Mouse (Mus musculus) liver, embryonic 15.5 days (tissue): ENCODE measurements around the gene Myt1l. TPM values are rescaled to one million over a fixed set of nuclear protein-coding genes. Genes with fewer than 3 reads are reported as not detected.

ENCODE experiments used
- ATAC-seq: fragments of 200-750 bp; cut with Nextera tagmentation; 2 replicates; pipeline ENCODE4 v1.8.0; 2017; ENCODE audit warnings: moderate number of reproducible peaks, mild to moderate bottlenecking, moderate library complexity; ENCODE audit not compliant: insufficient read depth
- H3K27ac ChIP-seq: fragments of 300-500 bp; sonication (generic); replicated peaks from 2 replicates; pipeline ENCODE4 v1.5.1; 2015; ENCODE audit warnings: mild to moderate bottlenecking, inconsistent platforms
- H3K27me3 ChIP-seq: fragments of 300-500 bp; sonication (generic); 2 replicates; pipeline ENCODE4 v1.6.1; 2015; ENCODE audit warnings: mild to moderate bottlenecking, inconsistent platforms
- H3K36me3 ChIP-seq: fragments of 300-500 bp; sonication (generic); replicated peaks from 2 replicates; pipeline ENCODE4 v1.6.1; 2015; ENCODE audit warnings: moderate library complexity, mild to moderate bottlenecking, inconsistent platforms
- H3K4me1 ChIP-seq: fragments of 300-500 bp; sonication (generic); replicated peaks from 2 replicates; pipeline ENCODE4 v1.6.1; 2015; ENCODE audit warnings: inconsistent platforms
- H3K4me2 ChIP-seq: fragments of 300-500 bp; sonication (generic); 2 replicates; pipeline ENCODE4 v1.6.1; 2015; ENCODE audit warnings: moderate library complexity, mild to moderate bottlenecking, inconsistent platforms
- H3K4me3 ChIP-seq: fragments of 300-500 bp; sonication (generic); replicated peaks from 2 replicates; pipeline ENCODE4 v1.5.1; 2015; ENCODE audit warnings: mild to moderate bottlenecking, inconsistent platforms
- H3K9ac ChIP-seq: fragments of 300-500 bp; sonication (generic); 2 replicates; pipeline ENCODE4 v1.6.1; 2015; ENCODE audit warnings: moderate library complexity, mild to moderate bottlenecking, inconsistent platforms
- H3K9me3 ChIP-seq: fragments of 300-500 bp; sonication (generic); replicated peaks from 2 replicates; pipeline ENCODE4 v1.6.1; 2016; ENCODE audit warnings: inconsistent platforms
- WGBS: fragments of 180-500 bp; shearing (Covaris S2); methylation state at CpG from one replicate; pipeline ENCODE4 v1.1.7; 2015; ENCODE audit warnings: mixed read lengths; ENCODE audit not compliant: insufficient replicate concordance; 5-methylcytosine and 5-hydroxymethylcytosine counted together
- polyA plus RNA-seq: library from polyadenylated mRNA; unstranded; fragments of >200 nt; fragmentation: Nextera tagmentation; extraction: Ambion mirVana; gene quantifications from 2 replicates; pipeline ENCODE4 v1.2.1, GENCODE M21; 2015

Myt1l gene
- polyA plus RNA-seq, 1 experiment from 2014 or later = 0.05 TPM

DNA sequence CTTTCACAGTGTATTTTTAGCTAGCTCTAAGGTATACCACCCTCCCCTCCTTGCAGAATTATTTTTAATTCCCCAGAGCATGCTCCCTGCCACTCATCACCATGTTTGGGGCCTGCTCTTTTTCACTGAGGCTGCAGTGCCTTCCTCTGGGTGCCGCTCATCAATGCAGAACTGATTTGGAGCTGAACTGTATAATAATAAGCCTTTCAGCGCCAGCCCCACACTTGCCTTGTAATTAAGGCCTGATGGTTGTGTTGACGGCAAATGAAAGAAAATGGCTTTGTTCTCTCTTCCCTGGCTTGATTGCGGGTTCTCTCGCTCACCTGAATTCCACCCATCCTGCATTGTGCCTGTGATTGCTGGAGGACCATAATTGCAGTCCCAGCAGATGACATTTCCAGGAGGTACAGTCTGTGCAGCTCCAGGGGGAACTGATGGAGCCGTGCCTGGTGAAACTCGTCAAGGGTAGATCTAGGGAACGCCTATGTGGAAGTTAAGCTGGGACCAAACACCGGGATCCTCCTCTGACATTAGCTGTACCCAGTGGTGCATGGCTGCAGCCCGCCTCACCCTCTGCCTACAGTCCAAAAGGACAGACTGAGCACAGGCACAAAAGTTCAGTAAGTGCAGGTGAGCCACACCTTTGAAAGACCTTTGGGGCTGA is 101.8 kb downstream of the Myt1l start:
- Histone ChIP-seq H3K9ac (no peak overlapping the region), H3K9me3 (no peaks in the 10 kb centered on the region), H3K27me3 (no peaks in the 10 kb centered on the region), H3K4me2 (no peak overlapping the region), H3K4me1 (no peaks in the 10 kb centered on the region), H3K4me3 (no peak overlapping the region), H3K36me3 (no peaks in the 10 kb centered on the region), H3K27ac (no peak overlapping the region)
- no peak for ATAC-seq
- 65% methylated on average over 10 of the region's 10 CpGs for WGBS

DNA sequence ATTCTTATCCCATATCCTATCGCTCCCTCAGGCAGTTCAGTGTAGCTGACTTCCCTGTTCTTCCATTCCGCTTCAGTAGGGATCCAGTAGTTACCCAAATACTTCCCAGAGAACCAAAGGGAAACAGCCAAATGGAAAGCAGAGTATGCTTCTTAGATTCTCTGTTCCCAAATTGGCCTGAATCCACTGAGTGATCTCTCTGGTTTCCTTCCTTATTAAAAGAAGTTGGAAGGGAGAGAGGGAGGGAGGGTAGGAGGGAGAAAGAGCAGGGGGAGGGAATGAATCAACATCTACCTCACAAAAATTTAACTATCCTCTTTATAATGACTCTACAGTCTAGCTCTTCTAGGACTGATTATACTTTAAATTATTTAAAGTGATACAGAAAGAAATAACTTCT is 106.3 kb downstream of the Myt1l start:
- H3K9ac ChIP-seq = no peak overlapping the region
- WGBS = 66% methylated on average over 2 of the region's 2 CpGs
- ATAC-seq = no peak
- no peaks in the 10 kb centered on the region for H3K4me1 ChIP-seq
- H3K9me3 ChIP-seq = no peaks in the 10 kb centered on the region
- H3K4me3 ChIP-seq = no peak overlapping the region
- H3K27me3 ChIP-seq = no peaks in the 10 kb centered on the region
- no peaks in the 10 kb centered on the region for H3K36me3 ChIP-seq
- H3K27ac ChIP-seq = no peak overlapping the region
- H3K4me2 ChIP-seq = no peak overlapping the region

DNA sequence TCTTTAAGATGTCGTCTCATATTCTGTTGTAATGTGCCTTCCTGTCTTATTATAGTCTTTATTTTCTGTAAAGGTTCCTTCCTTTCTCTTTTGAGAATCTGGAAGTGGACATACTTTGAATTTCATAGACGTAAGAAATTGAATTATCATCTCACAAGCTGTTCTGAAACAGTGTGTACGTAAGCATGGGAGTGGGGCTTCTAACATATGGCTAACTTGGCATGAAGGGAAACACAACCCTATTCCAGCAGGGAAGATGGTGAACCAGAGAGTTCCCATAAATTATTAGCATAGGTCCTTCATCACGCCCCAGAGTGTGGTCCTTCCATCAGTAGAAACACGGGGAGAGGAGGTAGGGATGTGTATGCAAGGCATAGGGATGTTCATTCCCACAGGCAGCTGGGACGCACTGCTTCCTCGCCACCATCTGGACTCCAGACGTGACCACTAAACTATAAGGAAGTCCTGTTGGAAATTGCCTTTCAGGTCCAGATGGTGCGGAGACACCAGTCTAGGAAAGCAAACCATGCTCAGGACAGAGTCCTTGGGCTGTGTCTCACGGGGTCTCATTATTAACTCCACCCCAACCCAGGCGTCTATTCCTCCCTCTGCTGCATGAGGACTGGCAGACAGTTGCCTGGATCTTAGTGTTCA is 111.5 kb downstream of the Myt1l start:
- WGBS = 57% methylated on average over 11 of the region's 11 CpGs
- H3K4me1 ChIP-seq = no peaks in the 10 kb centered on the region
- ATAC-seq = no peak

DNA sequence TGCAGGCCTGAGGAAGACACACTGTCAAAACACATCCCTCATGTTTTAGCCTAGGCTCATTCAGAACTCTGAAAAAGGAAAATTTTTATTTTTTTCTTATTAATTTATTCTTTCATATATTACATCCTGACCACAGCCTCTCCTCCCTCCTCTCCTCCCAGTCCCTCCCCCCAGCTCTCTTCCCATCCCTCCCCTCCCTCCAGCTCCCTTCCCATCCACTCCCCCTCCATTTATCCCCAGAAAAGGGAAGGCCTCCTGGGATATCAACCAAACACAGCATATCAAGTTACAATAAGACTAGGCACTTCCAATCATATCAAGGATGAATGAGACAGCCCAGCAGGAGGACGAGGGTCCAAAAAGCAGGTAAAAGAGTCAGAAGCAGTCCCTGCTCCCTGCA is 112.0 kb downstream of the Myt1l start:
- Histone ChIP-seq H3K4me1 (no peaks in the 10 kb centered on the region), H3K4me2 (no peak overlapping the region), H3K9ac (no peak overlapping the region), H3K4me3 (no peak overlapping the region), H3K27ac (no peak overlapping the region), H3K27me3 (no peaks in the 10 kb centered on the region), H3K36me3 (no peaks in the 10 kb centered on the region), H3K9me3 (no peaks in the 10 kb centered on the region)
- WGBS = 39% methylated on average over 1 of the region's 1 CpGs
- ATAC-seq = no peak

More for the DNA sequence above, 111.5 kb downstream of the Myt1l start:
- Histone ChIP-seq H3K9me3 (no peaks in the 10 kb centered on the region), H3K4me2 (no peak overlapping the region), H3K4me3 (no peak overlapping the region), H3K9ac (no peak overlapping the region), H3K27me3 (no peaks in the 10 kb centered on the region), H3K27ac (no peak overlapping the region), H3K36me3 (no peaks in the 10 kb centered on the region)

DNA sequence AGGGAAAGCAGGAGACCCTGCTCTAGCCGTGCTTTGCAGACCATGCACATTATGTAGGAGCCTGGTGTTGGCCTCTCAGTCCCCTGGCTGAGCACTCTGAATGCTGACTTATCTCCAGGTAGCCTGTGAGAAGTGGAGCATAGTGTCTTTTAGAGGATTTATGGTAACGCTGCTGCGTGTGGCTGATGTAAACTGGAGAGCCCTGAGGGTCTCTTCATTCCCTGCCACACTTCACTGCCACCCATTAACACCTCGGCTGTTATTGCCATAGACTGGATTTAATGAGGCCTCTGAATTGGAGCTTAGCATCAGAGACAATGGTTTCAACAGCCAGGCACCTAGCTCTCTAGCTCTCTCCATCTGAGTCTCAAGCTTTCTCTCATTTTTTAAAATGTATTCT is 114.7 kb downstream of the Myt1l start:
- no peak for ATAC-seq
- whole genome bisulfite sequencing = 23% methylated on average over 4 of the region's 4 CpGs

DNA sequence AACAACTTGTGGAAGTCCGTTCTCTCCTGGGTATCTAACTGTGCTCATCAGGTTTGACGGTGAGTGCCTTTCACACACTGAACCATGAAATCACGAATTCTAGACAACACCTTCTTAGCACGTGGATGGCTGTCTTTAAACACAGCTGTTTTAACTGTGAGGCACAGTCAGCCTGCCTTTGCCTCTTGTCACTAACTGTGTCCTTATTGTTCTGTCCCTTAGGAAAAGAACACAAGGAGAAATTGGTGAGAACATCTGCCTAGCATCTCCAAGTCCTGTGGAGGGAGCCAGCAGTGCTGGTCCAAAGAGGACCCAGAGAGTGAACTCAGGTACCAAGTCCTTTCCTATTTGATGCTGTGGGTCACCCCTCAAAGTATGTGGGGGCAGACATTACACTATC is 115.9 kb downstream of the Myt1l start:
- no peak overlapping the region for H3K27ac ChIP-seq
- no peak overlapping the region for H3K4me2 ChIP-seq
- no peak for ATAC-seq
- H3K27me3 ChIP-seq = no peaks in the 10 kb centered on the region
- no peak overlapping the region for H3K4me3 ChIP-seq
- WGBS = 64% methylated on average over 4 of the region's 4 CpGs
- H3K36me3 ChIP-seq = no peaks in the 10 kb centered on the region
- H3K4me1 ChIP-seq = no peaks in the 10 kb centered on the region
- no peak overlapping the region for H3K9ac ChIP-seq
- no peaks in the 10 kb centered on the region for H3K9me3 ChIP-seq

More for the DNA sequence above, 114.7 kb downstream of the Myt1l start:
- no peak overlapping the region for H3K27ac ChIP-seq
- H3K4me3 ChIP-seq = no peak overlapping the region
- H3K9ac ChIP-seq = no peak overlapping the region
- no peaks in the 10 kb centered on the region for H3K36me3 ChIP-seq
- no peaks in the 10 kb centered on the region for H3K9me3 ChIP-seq
- H3K4me2 ChIP-seq = no peak overlapping the region
- H3K4me1 ChIP-seq = no peaks in the 10 kb centered on the region
- no peaks in the 10 kb centered on the region for H3K27me3 ChIP-seq

DNA sequence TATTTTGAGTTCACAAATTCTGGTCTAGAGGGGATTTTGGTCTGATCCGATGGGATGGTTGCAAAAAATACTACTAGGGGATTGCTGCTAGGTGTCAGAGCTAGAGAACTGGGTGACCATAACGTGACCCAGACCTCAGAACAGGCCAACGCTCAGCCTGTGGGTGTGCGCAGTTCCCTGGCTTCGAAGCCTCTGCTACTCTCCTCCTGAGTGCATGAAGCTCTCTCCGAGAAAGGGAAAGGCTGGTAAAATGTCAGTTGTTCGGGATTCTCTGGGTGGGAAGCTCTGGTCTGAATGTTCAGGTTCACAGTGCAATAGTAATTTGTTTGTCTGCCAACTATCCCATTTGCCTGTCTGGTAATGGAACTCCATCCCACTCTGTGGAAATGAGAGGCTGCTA is 116.5 kb downstream of the Myt1l start:
- H3K4me1 ChIP-seq = no peaks in the 10 kb centered on the region
- no peak overlapping the region for H3K9ac ChIP-seq
- no peak overlapping the region for H3K4me3 ChIP-seq
- H3K27ac ChIP-seq = no peak overlapping the region
- no peak overlapping the region for H3K4me2 ChIP-seq
- H3K36me3 ChIP-seq = no peaks in the 10 kb centered on the region
- no peaks in the 10 kb centered on the region for H3K9me3 ChIP-seq
- H3K27me3 ChIP-seq = no peaks in the 10 kb centered on the region
- 64% methylated on average over 7 of the region's 7 CpGs for WGBS
- no peak for ATAC-seq

DNA sequence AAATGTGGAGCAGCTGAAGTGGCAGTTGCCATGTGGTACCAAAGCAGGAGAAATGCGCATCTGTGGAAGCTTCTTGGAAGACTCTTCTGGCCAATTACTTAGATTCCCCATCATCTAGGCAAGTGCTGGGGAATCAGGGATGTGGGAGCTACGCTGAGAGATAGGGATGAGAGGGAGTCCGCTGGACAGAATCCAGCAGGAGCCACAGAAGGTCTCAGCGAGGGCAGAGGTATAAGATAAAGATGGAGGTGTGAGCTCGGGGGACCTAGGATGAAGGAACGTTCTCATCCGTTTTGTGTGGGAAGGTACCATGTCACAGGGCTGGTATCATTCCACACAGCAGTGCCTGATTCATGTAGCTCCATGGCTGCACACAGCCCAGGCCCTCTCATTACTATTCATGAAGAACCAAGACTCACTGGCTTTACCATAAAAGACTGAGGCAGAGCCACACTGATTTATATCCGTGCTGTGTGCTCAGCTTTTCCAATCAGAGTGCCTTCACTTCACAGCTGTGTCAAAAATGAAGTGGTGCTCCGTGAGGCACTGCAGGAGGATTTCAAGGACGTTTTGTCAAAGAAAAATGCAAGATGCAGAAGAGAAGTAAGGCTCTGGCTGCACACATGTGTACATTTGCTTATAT is 121.4 kb downstream of the Myt1l start:
- no peak overlapping the region for H3K4me2 ChIP-seq
- no peaks in the 10 kb centered on the region for H3K36me3 ChIP-seq
- no peak overlapping the region for H3K4me3 ChIP-seq
- H3K27ac ChIP-seq = no peak overlapping the region
- H3K27me3 ChIP-seq = no peaks in the 10 kb centered on the region
- 60% methylated on average over 10 of the region's 10 CpGs for WGBS
- ATAC-seq = no peak
- no peak overlapping the region for H3K9ac ChIP-seq
- H3K9me3 ChIP-seq = no peaks in the 10 kb centered on the region
- H3K4me1 ChIP-seq = no peaks in the 10 kb centered on the region

DNA sequence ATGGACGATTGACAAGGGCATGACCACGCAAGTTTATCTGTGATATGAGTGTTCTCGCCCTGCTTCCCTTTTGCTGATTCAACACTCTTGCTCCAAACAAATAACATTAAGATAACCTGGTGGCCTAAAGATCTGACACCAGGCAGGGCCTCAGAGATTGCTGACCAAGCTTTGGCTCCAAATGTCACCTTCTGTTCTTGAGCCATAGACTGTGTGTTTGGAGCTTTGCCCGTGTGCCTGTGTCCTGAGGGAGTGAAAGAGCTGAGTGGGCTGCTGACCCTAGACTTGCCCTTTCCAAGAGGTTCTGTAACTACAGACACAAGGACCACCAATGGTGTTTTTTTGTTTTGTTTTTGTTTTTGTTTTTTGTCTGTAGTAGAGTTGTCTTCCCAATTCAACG is 124.3 kb downstream of the Myt1l start:
- no peaks in the 10 kb centered on the region for H3K9me3 ChIP-seq

DNA sequence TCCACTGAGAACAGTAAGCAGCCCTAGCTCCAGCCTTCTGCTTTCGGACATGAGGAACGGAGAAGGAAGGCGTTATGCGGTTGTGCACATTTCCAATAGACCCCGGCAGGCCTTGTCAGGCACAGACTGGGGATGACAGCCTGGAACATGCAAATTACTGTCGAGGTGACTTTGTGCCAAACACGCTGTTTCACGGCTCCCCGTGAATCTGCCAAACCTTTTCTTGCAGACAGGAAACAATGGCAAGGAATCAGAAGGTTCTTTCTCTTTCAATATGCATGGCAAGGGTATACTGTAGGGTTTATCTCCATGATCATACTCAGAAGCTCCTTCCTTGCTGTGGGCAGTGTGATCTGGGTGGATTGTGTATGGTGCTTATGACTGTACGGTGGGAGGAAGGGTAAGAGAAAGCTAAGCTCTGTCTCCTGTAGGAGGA is 127.0 kb downstream of the Myt1l start:
- Histone ChIP-seq H3K36me3 (no peaks in the 10 kb centered on the region), H3K4me3 (no peak overlapping the region), H3K27me3 (no peaks in the 10 kb centered on the region), H3K4me2 (no peak overlapping the region), H3K9ac (no peak overlapping the region), H3K27ac (no peak overlapping the region), H3K4me1 (no peaks in the 10 kb centered on the region), H3K9me3 (no peaks in the 10 kb centered on the region)
- 66% methylated on average over 10 of the region's 10 CpGs for WGBS
- no peak for ATAC-seq

More for the DNA sequence above, 124.3 kb downstream of the Myt1l start:
- Histone ChIP-seq H3K27ac (no peak overlapping the region), H3K4me3 (no peak overlapping the region), H3K9ac (no peak overlapping the region), H3K36me3 (no peaks in the 10 kb centered on the region), H3K27me3 (no peaks in the 10 kb centered on the region), H3K4me1 (no peaks in the 10 kb centered on the region), H3K4me2 (no peak overlapping the region)
- ATAC-seq = no peak
- WGBS = 33% methylated on average over 5 of the region's 5 CpGs

DNA sequence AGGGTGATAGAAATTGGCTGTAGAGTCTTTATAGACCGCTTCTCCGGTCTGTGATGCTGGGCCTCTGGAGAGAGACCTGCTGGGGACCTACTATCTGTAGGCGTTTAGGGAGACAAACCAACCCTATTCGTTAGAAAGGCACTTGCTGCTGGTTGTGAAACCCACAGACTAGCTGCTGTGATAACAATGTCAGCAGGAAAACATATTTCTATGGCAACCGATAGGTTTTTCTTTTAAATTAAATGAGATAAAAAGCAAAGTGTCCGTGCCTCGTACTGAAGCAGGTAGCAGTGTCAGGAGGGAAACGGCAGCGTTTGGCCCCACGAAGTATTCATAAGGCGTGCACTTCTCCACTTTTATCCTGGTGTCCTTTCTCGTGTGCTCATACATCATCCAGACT is 127.5 kb downstream of the Myt1l start:
- Histone ChIP-seq H3K36me3 (no peaks in the 10 kb centered on the region), H3K27me3 (no peaks in the 10 kb centered on the region), H3K4me1 (no peaks in the 10 kb centered on the region), H3K4me3 (no peak overlapping the region), H3K4me2 (no peak overlapping the region), H3K9me3 (no peaks in the 10 kb centered on the region), H3K27ac (no peak overlapping the region), H3K9ac (no peak overlapping the region)
- WGBS = 63% methylated on average over 12 of the region's 12 CpGs
- ATAC-seq = no peak
